Mouse (Mus musculus) hindbrain, postnatal 0 days (tissue): ENCODE data around the gene Ttc7b. TPM values are rescaled to one million over a fixed set of nuclear protein-coding genes. Genes with fewer than 3 reads are reported as not detected.

Experiments used
- ATAC-seq: fragments of 200-750 bp; cut with Nextera tagmentation; 2 replicates; pipeline ENCODE4 v1.8.0; 2017; ENCODE audit warnings: mild to moderate bottlenecking, moderate TSS enrichment, moderate library complexity
- DNase-seq: peaks from one replicate; pipeline ENCODE4 v3.0.0-alpha.2; 2015; ENCODE audit warnings: low spot score
- H3K27ac ChIP-seq: fragments of 300-500 bp; sonication (generic); 2 replicates; pipeline ENCODE4 v1.5.1; 2014; ENCODE audit warnings: mild to moderate bottlenecking
- H3K27me3 ChIP-seq: fragments of 300-500 bp; sonication (generic); 2 replicates; pipeline ENCODE4 v1.6.1; 2014; ENCODE audit warnings: low read length, mixed read lengths; ENCODE audit not compliant: insufficient read depth
- H3K36me3 ChIP-seq: fragments of 300-500 bp; sonication (generic); 2 replicates; pipeline ENCODE4 v1.6.1; 2014; ENCODE audit warnings: low read length, mixed read lengths; ENCODE audit not compliant: insufficient read depth
- H3K4me1 ChIP-seq: fragments of 300-500 bp; sonication (generic); 2 replicates; pipeline ENCODE4 v1.6.1; 2014; ENCODE audit warnings: antibody characterized with exemption, low read length, mixed read lengths; ENCODE audit not compliant: insufficient read depth
- H3K4me2 ChIP-seq: fragments of 300-500 bp; sonication (generic); 2 replicates; pipeline ENCODE4 v1.6.1; 2014; ENCODE audit warnings: low read depth, mild to moderate bottlenecking, low read length, moderate library complexity, mixed read lengths
- H3K4me3 ChIP-seq: fragments of 300-500 bp; sonication (generic); 2 replicates; pipeline ENCODE4 v1.5.1; 2014; ENCODE audit warnings: low read length
- H3K9ac ChIP-seq: fragments of 300-500 bp; sonication (generic); replicated peaks from 2 replicates; pipeline ENCODE4 v1.6.1; 2014; ENCODE audit warnings: mild to moderate bottlenecking, low read length, moderate library complexity, mixed read lengths
- H3K9me3 ChIP-seq: fragments of 300-500 bp; sonication (generic); 2 replicates; pipeline ENCODE4 v1.6.1; 2016; ENCODE audit warnings: low read length, mixed read lengths
- CTCF ChIP-seq: IDR thresholded peaks from 2 replicates; pipeline ENCODE4 v1.5.1; 2016; ENCODE audit warnings: antibody characterized with exemption, control low read depth, low read depth
- WGBS: fragments of 180-500 bp; shearing (Covaris S2); extraction: QIAGEN DNeasy Blood & Tissue Kit; methylation state at CpG from one replicate; pipeline ENCODE4 v1.1.7; 2014; 5-methylcytosine and 5-hydroxymethylcytosine counted together
- polyA plus RNA-seq: library from polyadenylated mRNA; unstranded; fragments of >200 nt; fragmentation: Nextera tagmentation; extraction: Ambion mirVana; gene quantifications from 2 replicates; pipeline ENCODE4 v1.2.1, GENCODE M21; 2015
- total RNA-seq: library from RNA; depleted of rRNA; stranded (reverse); fragments of >200 nt; gene quantifications from 2 replicates; pipeline ENCODE4 v1.2.3, GENCODE M21; 2014

Ttc7b gene
- total and polyA plus RNA-seq, 2 experiments from 2014 or later = 8.6 to 51.2 TPM

DNA sequence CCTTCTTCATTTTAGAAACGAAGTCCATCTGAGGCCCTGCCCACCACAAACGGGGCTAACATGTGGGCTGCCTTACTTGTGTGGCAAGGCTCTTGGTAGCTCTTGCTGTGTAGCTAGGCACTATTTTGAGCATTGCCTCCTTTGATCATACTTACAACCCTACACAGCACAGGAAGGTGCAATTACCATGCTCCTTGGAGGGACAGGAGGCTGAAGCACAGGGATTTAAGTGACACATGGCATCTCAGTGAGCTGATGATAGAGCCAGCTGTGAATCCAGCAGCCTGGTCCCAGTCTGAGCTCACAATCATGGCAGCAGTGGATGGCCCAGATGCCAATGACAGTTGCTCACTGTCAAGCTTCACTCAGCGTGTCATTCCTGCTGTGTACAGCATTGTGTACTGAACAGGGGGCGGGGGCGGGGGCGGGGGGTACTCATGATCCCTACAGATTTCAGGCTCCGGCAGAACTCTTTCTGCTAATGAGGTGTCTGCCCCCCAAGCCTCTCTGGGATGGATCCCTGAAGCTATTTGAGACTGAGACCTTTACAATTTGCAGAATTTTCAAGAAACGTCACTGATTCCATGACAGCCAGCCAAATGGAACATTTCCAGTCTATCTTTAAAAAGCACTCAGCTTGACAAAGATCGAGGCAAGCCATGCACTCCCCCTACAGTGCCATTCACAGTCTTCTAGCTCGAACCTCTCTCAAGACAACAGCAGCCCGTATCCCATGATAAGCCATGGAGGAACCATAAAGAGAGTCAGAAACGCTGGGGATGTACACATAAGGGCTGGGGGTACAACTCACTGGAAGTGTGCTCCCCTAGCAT lies 130.5 kb downstream of the Ttc7b start:
- ATAC-seq (peak; percentile 65; the same call in 1 of the 2 replicates), DNase-seq (peak; percentile 29)
- 40% methylated on average over 12 of the region's 12 CpGs for WGBS
- no peaks in the 10 kb centered on the region for H3K27me3 ChIP-seq
- no peak overlapping the region for H3K4me2 ChIP-seq
- no peak overlapping the region for H3K4me3 ChIP-seq
- H3K9ac ChIP-seq = no peak overlapping the region
- TF ChIP-seq CTCF = no peak
- H3K4me1 ChIP-seq = peaks cover 8% of the 10 kb centered on the region
- no peaks in the 10 kb centered on the region for H3K9me3 ChIP-seq
- H3K27ac ChIP-seq = no peak overlapping the region
- H3K36me3 ChIP-seq = peaks cover 12% of the 10 kb centered on the region; the same call in 1 of the 2 replicates

DNA sequence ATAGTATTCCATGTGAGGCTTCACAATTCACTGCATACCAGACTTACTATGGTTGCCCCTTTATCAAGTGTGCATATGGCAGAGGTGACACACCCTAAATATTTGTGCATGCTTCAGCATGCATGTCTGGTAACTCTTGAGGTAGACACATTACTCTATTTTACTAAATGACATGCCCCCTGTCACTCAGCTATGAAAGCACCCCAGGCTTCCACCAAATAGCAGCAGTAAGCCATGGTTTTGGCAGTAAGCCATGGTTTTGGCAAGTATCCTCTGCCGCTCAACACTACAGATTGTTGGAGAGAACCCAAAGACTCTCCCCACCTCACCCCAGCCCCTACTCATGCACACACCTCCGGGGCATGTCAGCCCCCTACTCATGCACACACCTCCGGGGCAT lies 134.4 kb downstream of the Ttc7b start:
- WGBS = 33% methylated on average over 3 of the region's 3 CpGs

GRCm38 (mm10) chr12:100382526-100382925 lies 138.1 kb downstream of the Ttc7b start:
- H3K4me2 ChIP-seq = no peak overlapping the region
- DNase-seq = no peak
- no peak overlapping the region for H3K4me3 ChIP-seq
- H3K9ac ChIP-seq = no peak overlapping the region
- no peak for ATAC-seq
- no peaks in the 10 kb centered on the region for H3K4me1 ChIP-seq
- TF ChIP-seq CTCF = no peak
- H3K9me3 ChIP-seq = no peaks in the 10 kb centered on the region
- peaks cover 29% of the 10 kb centered on the region; the same call in 1 of the 2 replicates for H3K36me3 ChIP-seq
- H3K27ac ChIP-seq = no peak overlapping the region
- H3K27me3 ChIP-seq = no peaks in the 10 kb centered on the region

More for the DNA sequence above, 134.4 kb downstream of the Ttc7b start:
- no peaks in the 10 kb centered on the region for H3K27me3 ChIP-seq
- no peak overlapping the region for H3K4me2 ChIP-seq
- H3K9ac ChIP-seq = no peak overlapping the region
- ATAC-seq (no peak), DNase-seq (peak; percentile 55)
- no peak overlapping the region for H3K27ac ChIP-seq
- H3K9me3 ChIP-seq = no peaks in the 10 kb centered on the region
- no peak overlapping the region for H3K4me3 ChIP-seq
- TF ChIP-seq CTCF = no peak
- no peaks in the 10 kb centered on the region for H3K4me1 ChIP-seq
- peaks cover 32% of the 10 kb centered on the region; the same call in 1 of the 2 replicates for H3K36me3 ChIP-seq

GRCm38 (mm10) chr12:100381941-100382340 lies 138.7 kb downstream of the Ttc7b start:
- Histone ChIP-seq H3K4me1 (no peaks in the 10 kb centered on the region), H3K9ac (no peak overlapping the region), H3K4me3 (no peak overlapping the region), H3K4me2 (no peak overlapping the region), H3K36me3 (peaks cover 29% of the 10 kb centered on the region; the same call in 1 of the 2 replicates), H3K27ac (no peak overlapping the region), H3K9me3 (no peaks in the 10 kb centered on the region), H3K27me3 (no peaks in the 10 kb centered on the region)
- TF ChIP-seq CTCF = no peak
- DNase-seq (no peak), ATAC-seq (no peak)
- 91% methylated on average over 6 of the region's 6 CpGs for WGBS

- no peak overlapping the region for H3K4me2 ChIP-seq
- DNase-seq (no peak), ATAC-seq (no peak)
- H3K27me3 ChIP-seq = no peaks in the 10 kb centered on the region
- no peak overlapping the region for H3K27ac ChIP-seq
- 71% methylated on average over 14 of the region's 14 CpGs for WGBS
- H3K9ac ChIP-seq = no peak overlapping the region
- H3K4me1 ChIP-seq = no peaks in the 10 kb centered on the region
- no peaks in the 10 kb centered on the region for H3K9me3 ChIP-seq
- no peak for TF ChIP-seq CTCF
- H3K4me3 ChIP-seq = no peak overlapping the region
- peaks cover 27% of the 10 kb centered on the region; the same call in 1 of the 2 replicates for H3K36me3 ChIP-seq
Observed at GRCm38 (mm10) chr12:100380697-100381291, 139.8 kb downstream of the Ttc7b start.

GRCm38 (mm10) chr12:100379833-100380232 lies 140.8 kb downstream of the Ttc7b start:
- H3K27ac ChIP-seq = no peak overlapping the region
- WGBS = 62% methylated on average over 1 of the region's 1 CpGs
- no peak for ATAC-seq

More at GRCm38 (mm10) chr12:100379833-100380232, 140.8 kb downstream of the Ttc7b start:
- no peaks in the 10 kb centered on the region for H3K9me3 ChIP-seq
- H3K4me3 ChIP-seq = no peak overlapping the region
- TF ChIP-seq CTCF = no peak
- H3K27me3 ChIP-seq = no peaks in the 10 kb centered on the region
- no peak for DNase-seq
- no peak overlapping the region for H3K9ac ChIP-seq
- no peak overlapping the region for H3K4me2 ChIP-seq
- H3K36me3 ChIP-seq = peaks cover 34% of the 10 kb centered on the region; the same call in 1 of the 2 replicates
- H3K4me1 ChIP-seq = no peaks in the 10 kb centered on the region
